Mouse (Mus musculus) myocyte (in vitro differentiated cells): ENCODE data around the gene Mgat3. TPM values are rescaled to one million over a fixed set of nuclear protein-coding genes. Genes with fewer than 3 reads are reported as not detected.

Experiments
- H3K27me3 ChIP-seq: one replicate; pipeline ENCODE4 v1.6.1; 2011; ENCODE audit not compliant: control insufficient read depth, insufficient read depth, insufficient read length
- H3K36me3 ChIP-seq: one replicate; pipeline ENCODE4 v1.6.1; 2011; ENCODE audit not compliant: control insufficient read depth, insufficient read depth
- H3K4me2 ChIP-seq: one replicate; pipeline ENCODE4 v1.6.1; 2011; ENCODE audit warnings: low read depth, control low read depth
- H3K4me3 ChIP-seq: one replicate; pipeline ENCODE4 v1.5.1; 2011; ENCODE audit warnings: mild to moderate bottlenecking, control low read depth, moderate library complexity
- H3K79me2 ChIP-seq: one replicate; pipeline ENCODE4 v1.6.1; 2011; ENCODE audit not compliant: control insufficient read depth, insufficient read depth
- H3ac ChIP-seq: one replicate; pipeline ENCODE4 v1.6.1; 2011; ENCODE audit not compliant: control insufficient read depth, insufficient read length
- CEBPB ChIP-seq: IDR thresholded peaks from 2 replicates; pipeline ENCODE4 v1.6.1; 2011; ENCODE audit warnings: mild to moderate bottlenecking, moderate library complexity; ENCODE audit not compliant: poor library complexity, insufficient read depth, severe bottlenecking
- E2F4 ChIP-seq: IDR thresholded peaks from one replicate; pipeline ENCODE4 v1.6.1; 2011; ENCODE audit warnings: mild to moderate bottlenecking, control low read depth, moderate library complexity; ENCODE audit not compliant: insufficient read depth
- MAX ChIP-seq: IDR thresholded peaks from one replicate; pipeline ENCODE4 v1.6.1; 2011; ENCODE audit warnings: low read depth, mild to moderate bottlenecking, control low read depth
- MYOD1 ChIP-seq, 3 experiments: IDR thresholded peaks; one replicate each; pipeline ENCODE4 v1.6.1; 2011; ENCODE audit warnings: control low read depth in 2 of 3, low read depth in 2 of 3, mild to moderate bottlenecking in 2 of 3, moderate library complexity in 1 of 3; ENCODE audit not compliant: insufficient read length in 2 of 3, control insufficient read depth in 1 of 3
- MYOG ChIP-seq, 3 experiments: IDR thresholded peaks; one replicate each; pipeline ENCODE4 v1.6.1; 2011; ENCODE audit warnings: control low read depth in 2 of 3, low read depth in 2 of 3, mild to moderate bottlenecking in 2 of 3; ENCODE audit not compliant: insufficient read length in 2 of 3, control insufficient read depth in 1 of 3, insufficient read depth in 1 of 3
- POLR2A ChIP-seq: IDR thresholded peaks from one replicate; pipeline ENCODE4 v1.6.1; 2011; ENCODE audit warnings: low read depth, mild to moderate bottlenecking, control low read depth, moderate library complexity; ENCODE audit not compliant: insufficient read length
- POLR2AphosphoS2 ChIP-seq: IDR thresholded peaks from one replicate; pipeline ENCODE4 v1.6.1; 2011; ENCODE audit warnings: low read depth, control low read depth; ENCODE audit not compliant: insufficient read length
- REST ChIP-seq: IDR thresholded peaks from one replicate; pipeline ENCODE4 v1.6.1; 2011; ENCODE audit warnings: mild to moderate bottlenecking, control low read depth, moderate library complexity; ENCODE audit not compliant: insufficient read depth, insufficient read length
- SRF ChIP-seq: IDR thresholded peaks from one replicate; pipeline ENCODE4 v1.6.1; 2011; ENCODE audit warnings: low read depth; ENCODE audit not compliant: control insufficient read depth, insufficient read length
- TCF12 ChIP-seq: IDR thresholded peaks from one replicate; pipeline ENCODE4 v1.6.1; 2011; ENCODE audit warnings: mild to moderate bottlenecking, control low read depth; ENCODE audit not compliant: poor library complexity, insufficient read depth, severe bottlenecking
- TCF3 ChIP-seq: IDR thresholded peaks from one replicate; pipeline ENCODE4 v1.6.1; 2011; ENCODE audit warnings: low read depth, control low read depth; ENCODE audit not compliant: insufficient read length
- USF1 ChIP-seq: IDR thresholded peaks from one replicate; pipeline ENCODE4 v1.6.1; 2011; ENCODE audit warnings: low read depth, mild to moderate bottlenecking, control low read depth, moderate library complexity
- polyA plus RNA-seq: library from polyadenylated mRNA; unstranded; fragments of >200 nt; fragmentation: generic; extraction: Trizol; gene quantifications from one replicate; pipeline ENCODE4 v1.2.1, GENCODE M21; 2012; ENCODE audit warnings: missing spikeins

The Mgat3 gene
- 9.7 TPM for polyA plus RNA-seq

DNA sequence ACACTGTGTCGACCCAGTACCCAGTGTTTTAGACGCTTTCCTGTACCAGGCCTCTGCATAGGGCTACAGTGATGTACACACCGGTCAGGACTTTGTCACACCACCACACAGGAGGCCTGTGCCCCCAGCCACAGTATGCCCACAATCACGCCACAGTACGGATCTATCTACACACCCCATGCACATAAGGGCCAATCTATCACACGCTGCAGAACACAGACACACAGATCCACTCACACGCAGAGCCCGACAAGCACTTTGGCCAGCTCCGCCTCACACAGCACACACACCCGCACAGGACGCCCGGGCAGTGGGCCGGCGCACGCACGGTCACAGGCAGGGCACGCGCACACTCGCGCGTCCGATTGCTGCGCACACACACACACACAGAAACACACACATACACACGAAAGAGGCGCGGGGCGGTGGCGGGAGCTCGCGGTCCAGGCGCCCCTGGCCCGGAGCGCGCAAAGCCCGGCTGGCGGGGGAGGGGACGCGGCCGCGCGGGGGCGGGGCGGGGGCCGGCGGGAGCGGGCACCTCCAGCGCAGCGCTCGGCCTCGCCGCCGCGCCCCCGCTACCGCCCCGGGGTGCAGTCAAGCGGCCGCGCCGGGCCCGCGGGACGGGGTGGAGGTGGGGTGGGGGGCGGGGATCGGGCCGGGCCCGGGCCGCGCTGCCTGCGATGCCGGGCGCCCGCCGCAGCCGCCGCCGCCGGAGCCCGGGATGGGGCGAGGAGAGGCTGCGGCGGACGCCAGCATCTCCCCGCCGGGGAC is at the start of gene Mgat3:
Mgat3 (plus strand) TSS at position 721 of the 771 bp plus-strand sequence.
- Histone ChIP-seq H3K4me2 (peak within 1 kb of the TSS; percentile 81), H3K4me3 (peak within 1 kb of the TSS; percentile 25), H3K36me3 (no peaks in the 10 kb centered on the region), H3K27me3 (no peaks in the 10 kb centered on the region), H3ac (peak within 1 kb of the TSS; percentile 72), H3K79me2 (peaks cover 18% of the 10 kb centered on the region)
- TF ChIP-seq POLR2AphosphoS2: peak; percentile 34
- no peak for TF ChIP-seq CEBPB
- peak; percentile 73 for TF ChIP-seq POLR2A
- no peak for TF ChIP-seq TCF12
- peak in 2 of 3 experiments; percentile 25 to 37 for TF ChIP-seq MYOD1 (IDR thresholded peaks at IDR 0.05; ENCODE audit: control insufficient read depth in 1 of 3, insufficient read length in 2 of 3, low read depth in 2 of 3)
- no peak for TF ChIP-seq SRF
- TF ChIP-seq TCF3: no peak
- peak in 1 of 3 experiments; percentile 47 for TF ChIP-seq MYOG (IDR thresholded peaks at IDR 0.05; ENCODE audit: control insufficient read depth in 1 of 3, insufficient read depth in 1 of 3, insufficient read length in 2 of 3, low read depth in 2 of 3)
- TF ChIP-seq MAX: no peak
- no peak for TF ChIP-seq REST
- no peak for TF ChIP-seq USF1
- TF ChIP-seq E2F4: no peak

DNA sequence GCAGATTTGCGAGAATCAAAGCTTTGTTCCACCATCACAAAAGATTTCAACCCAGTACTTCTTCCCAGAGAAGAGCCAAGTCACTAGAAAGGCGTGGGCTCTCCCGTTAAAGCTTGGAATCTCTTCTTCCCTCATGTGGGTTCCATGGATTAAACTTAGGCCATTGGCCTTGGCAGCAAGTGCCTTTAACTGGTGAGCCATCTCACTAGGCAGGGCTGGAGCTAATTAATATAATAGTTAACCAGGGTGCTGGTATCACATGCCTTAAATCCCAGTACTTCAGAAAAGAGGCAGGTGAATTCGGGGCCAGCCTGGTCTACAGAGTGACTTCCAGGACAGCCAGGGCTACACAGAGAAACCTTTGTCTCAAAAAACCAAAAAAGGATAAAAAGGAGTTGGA is 48.9 kb upstream of the Mgat3 start:
- H3K4me3 ChIP-seq: no peak overlapping the region
- TF ChIP-seq MYOD1 (IDR thresholded peaks at IDR 0.05; ENCODE audit: control insufficient read depth in 1 of 3, insufficient read length in 2 of 3, low read depth in 2 of 3): no peak
- TF ChIP-seq E2F4: no peak
- no peak for TF ChIP-seq TCF12
- no peak for TF ChIP-seq TCF3
- TF ChIP-seq POLR2AphosphoS2: no peak

DNA sequence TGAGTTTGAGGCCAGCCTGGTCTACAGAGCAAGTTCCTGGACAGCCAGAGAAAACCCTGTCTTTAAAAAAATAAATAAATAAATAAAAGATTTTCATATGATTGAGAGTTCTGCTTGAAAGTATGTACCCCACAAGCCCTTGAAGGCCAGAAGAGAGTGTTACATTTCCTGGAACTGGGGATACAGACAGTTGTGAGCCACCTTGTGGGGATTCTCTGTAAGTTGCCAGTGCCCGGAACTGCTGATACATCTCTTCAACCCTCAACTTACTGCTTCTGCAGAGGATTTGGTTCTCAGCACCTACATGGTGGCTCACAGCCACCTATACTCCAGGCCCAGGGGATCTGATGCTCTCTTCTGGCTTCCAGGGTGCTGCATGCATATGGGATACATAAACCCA is 46.3 kb upstream of the Mgat3 start:
- Histone ChIP-seq H3K79me2 (no peaks in the 10 kb centered on the region), H3K4me2 (no peak overlapping the region), H3ac (no peak overlapping the region), H3K4me3 (no peak overlapping the region), H3K27me3 (no peaks in the 10 kb centered on the region), H3K36me3 (no peaks in the 10 kb centered on the region)
- no peak for TF ChIP-seq CEBPB
- no peak for TF ChIP-seq TCF3
- TF ChIP-seq TCF12: no peak

More for the DNA sequence above, 48.9 kb upstream of the Mgat3 start:
- Histone ChIP-seq H3K36me3 (no peaks in the 10 kb centered on the region), H3K79me2 (no peaks in the 10 kb centered on the region), H3ac (no peak overlapping the region), H3K4me2 (no peak overlapping the region), H3K27me3 (no peaks in the 10 kb centered on the region)

DNA sequence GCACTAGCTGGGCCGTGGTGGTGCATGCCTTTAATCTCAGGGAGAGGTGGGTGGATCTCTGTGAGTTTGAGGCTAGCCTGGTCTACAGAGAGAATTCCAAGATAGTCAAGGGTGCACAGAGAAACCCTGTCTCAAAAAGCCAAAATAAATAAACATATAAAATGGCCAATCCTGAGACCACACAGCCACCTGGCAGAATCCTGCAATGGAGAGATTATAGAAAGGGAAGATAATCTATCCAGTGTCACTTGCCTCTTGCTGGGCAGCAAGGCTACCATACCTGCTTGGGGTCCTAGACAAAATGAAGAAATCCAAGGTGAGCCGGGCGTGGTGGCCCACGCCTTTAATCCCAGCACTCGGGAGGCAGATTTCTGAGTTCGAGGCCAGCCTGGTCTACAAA is 43.5 kb upstream of the Mgat3 start:
- no peak overlapping the region for H3ac ChIP-seq
- H3K79me2 ChIP-seq: peaks cover 17% of the 10 kb centered on the region
- no peaks in the 10 kb centered on the region for H3K36me3 ChIP-seq
- no peaks in the 10 kb centered on the region for H3K27me3 ChIP-seq
- H3K4me2 ChIP-seq: no peak overlapping the region
- no peak for TF ChIP-seq TCF3
- no peak for TF ChIP-seq MYOG (IDR thresholded peaks at IDR 0.05; ENCODE audit: control insufficient read depth in 1 of 3, insufficient read depth in 1 of 3, insufficient read length in 2 of 3, low read depth in 2 of 3)
- TF ChIP-seq E2F4: no peak
- TF ChIP-seq POLR2A: no peak
- no peak for TF ChIP-seq USF1
- no peak for TF ChIP-seq MAX
- no peak for TF ChIP-seq SRF
- H3K4me3 ChIP-seq: no peak overlapping the region

DNA sequence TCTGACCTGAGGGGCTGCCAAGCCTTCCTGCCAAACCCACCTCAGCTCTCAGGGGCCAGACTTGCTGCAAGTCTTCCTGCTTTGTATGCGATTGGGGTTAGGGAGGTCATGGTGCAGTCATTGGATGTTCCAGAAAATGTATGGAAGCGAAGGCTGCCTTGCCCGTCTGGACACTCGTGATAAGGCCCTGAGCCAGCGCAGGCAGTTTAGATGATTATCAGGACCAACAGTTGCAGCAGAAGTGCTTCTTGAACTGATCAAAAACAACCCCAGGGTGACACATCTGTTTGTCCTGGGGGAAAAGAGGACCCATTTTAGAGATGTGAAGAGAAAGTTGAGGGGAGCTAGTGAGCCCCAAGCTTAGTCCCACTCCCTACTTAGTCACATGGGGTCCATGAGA is 42.8 kb upstream of the Mgat3 start:
- H3K79me2 ChIP-seq: peaks cover 25% of the 10 kb centered on the region
- H3K4me2 ChIP-seq: no peak overlapping the region
- no peak overlapping the region for H3ac ChIP-seq
- no peaks in the 10 kb centered on the region for H3K27me3 ChIP-seq
- TF ChIP-seq CEBPB: no peak
- no peak for TF ChIP-seq E2F4
- TF ChIP-seq USF1: no peak
- TF ChIP-seq MYOD1 (IDR thresholded peaks at IDR 0.05; ENCODE audit: control insufficient read depth in 1 of 3, insufficient read length in 2 of 3, low read depth in 2 of 3): no peak
- no peak for TF ChIP-seq TCF3
- no peak for TF ChIP-seq REST
- no peak for TF ChIP-seq MYOG (IDR thresholded peaks at IDR 0.05; ENCODE audit: control insufficient read depth in 1 of 3, insufficient read depth in 1 of 3, insufficient read length in 2 of 3, low read depth in 2 of 3)
- no peak for TF ChIP-seq POLR2A
- no peak overlapping the region for H3K4me3 ChIP-seq
- H3K36me3 ChIP-seq: no peaks in the 10 kb centered on the region
